Mouse (Mus musculus): Measurements from ENCODE around the gene Epor.

Epor gene

GRCm38 (mm10) chr9:21909474-21910223 lies 53.7 kb downstream of the Epor start:
- DNase-seq (ENCODE audit: extremely low read depth, low read depth), result no peak

Data from MEL-GATA-1-ER (cell line).